Mouse (Mus musculus): ENCODE data around the gene Srgap1.

GRCm38 (mm10) chr10:121807771-121808170 is 239.3 kb downstream of the Srgap1 start:
- TF ChIP-seq GATA1 (IDR thresholded peaks at IDR 0.05; ENCODE audit: borderline replicate concordance, low read length) (no peak), TAL1 (conservative IDR thresholded peaks at IDR 0.05; ENCODE audit: low read depth, low read length) (no peak), CTCF (IDR thresholded peaks at IDR 0.05; ENCODE audit: low read depth, low read length) (no peak), POLR2AphosphoS5 (IDR thresholded peaks at IDR 0.05; ENCODE audit: insufficient replicate concordance, low read depth, low read length) (no peak), GATA2 (IDR thresholded peaks at IDR 0.05; ENCODE audit: borderline replicate concordance, low read depth, low read length) (no peak)

All from G1E (cell line).